Mouse (Mus musculus) stomach, embryonic 16.5 days (tissue): ENCODE measurements around the gene Ceacam15. TPM values are rescaled to one million over a fixed set of nuclear protein-coding genes. Genes with fewer than 3 reads are reported as not detected.
"Not testable (repeated sequence)": the region's sequence is repeated elsewhere in the genome, so short reads cannot be mapped to it uniquely, and the experiment has no call there.

Experiments
- ATAC-seq: fragments of 200-750 bp; cut with Nextera tagmentation; 2 replicates; pipeline ENCODE4 v1.8.0; 2017; ENCODE audit warnings: moderate number of reproducible peaks, moderate TSS enrichment; ENCODE audit not compliant: insufficient read depth, low FRiP score
- H3K27ac ChIP-seq: fragments of 300-500 bp; sonication (generic); 2 replicates; pipeline ENCODE4 v1.5.1; 2014; ENCODE audit warnings: low read length
- H3K27me3 ChIP-seq: fragments of 300-500 bp; sonication (generic); 2 replicates; pipeline ENCODE4 v1.6.1; 2014; ENCODE audit warnings: low read length, control low read depth, mixed read lengths; ENCODE audit not compliant: control insufficient read depth, insufficient read depth
- H3K36me3 ChIP-seq: fragments of 300-500 bp; sonication (generic); 2 replicates; pipeline ENCODE4 v1.6.1; 2014; ENCODE audit warnings: low read length; ENCODE audit not compliant: control insufficient read depth, insufficient read depth
- H3K4me1 ChIP-seq: fragments of 300-500 bp; sonication (generic); 2 replicates; pipeline ENCODE4 v1.6.1; 2014; ENCODE audit warnings: low read length, control low read depth, mixed read lengths; ENCODE audit not compliant: control insufficient read depth, insufficient read depth
- H3K4me2 ChIP-seq: fragments of 300-500 bp; sonication (generic); 2 replicates; pipeline ENCODE4 v1.6.1; 2014; ENCODE audit warnings: low read depth, low read length, mixed read lengths
- H3K4me3 ChIP-seq: fragments of 300-500 bp; sonication (generic); replicated peaks from 2 replicates; pipeline ENCODE4 v1.5.1; 2014; ENCODE audit warnings: mild to moderate bottlenecking, low read length
- H3K9ac ChIP-seq: fragments of 300-500 bp; sonication (generic); 2 replicates; pipeline ENCODE4 v1.6.1; 2014; ENCODE audit warnings: low read length
- H3K9me3 ChIP-seq: fragments of 300-500 bp; sonication (generic); replicated peaks from 2 replicates; pipeline ENCODE4 v1.6.1; 2016; ENCODE audit warnings: low read length, control low read depth; ENCODE audit not compliant: control insufficient read depth
- WGBS: fragments of 180-500 bp; shearing (Covaris S2); extraction: QIAGEN DNeasy Blood & Tissue Kit; methylation state at CpG from one replicate; pipeline ENCODE4 v1.1.7; 2014; 5-methylcytosine and 5-hydroxymethylcytosine counted together
- polyA plus RNA-seq: library from polyadenylated mRNA; unstranded; fragments of >200 nt; fragmentation: Nextera tagmentation; extraction: Ambion mirVana; gene quantifications from 2 replicates; pipeline ENCODE4 v1.2.1, GENCODE M21; 2015

Gene Ceacam15
- polyA plus RNA-seq, 1 experiment from 2014 or later, result not detected

- no peak overlapping the region for H3K4me3 ChIP-seq
- H3K9me3 ChIP-seq, result no peaks in the 10 kb centered on the region
- no peak for ATAC-seq
- 43% methylated on average over 2 of the region's 2 CpGs for WGBS
- H3K36me3 ChIP-seq, result no peaks in the 10 kb centered on the region
- H3K27ac ChIP-seq, result no peak overlapping the region
- no peaks in the 10 kb centered on the region for H3K27me3 ChIP-seq
- H3K4me1 ChIP-seq, result no peaks in the 10 kb centered on the region
- no peak overlapping the region for H3K4me2 ChIP-seq
- H3K9ac ChIP-seq, result no peak overlapping the region
Measured at GRCm38 (mm10) chr7:16699042-16699441, 23.5 kb upstream of the Ceacam15 start.

GRCm38 (mm10) chr7:16695025-16695424 lies 19.5 kb upstream of the Ceacam15 start:
- Histone ChIP-seq H3K27ac (no peak overlapping the region), H3K4me1 (no peaks in the 10 kb centered on the region), H3K9me3 (no peaks in the 10 kb centered on the region), H3K4me3 (no peak overlapping the region), H3K4me2 (no peak overlapping the region), H3K9ac (no peak overlapping the region), H3K36me3 (no peaks in the 10 kb centered on the region), H3K27me3 (no peaks in the 10 kb centered on the region)
- 31% methylated on average over 3 of the region's 3 CpGs for WGBS
- no peak for ATAC-seq

DNA sequence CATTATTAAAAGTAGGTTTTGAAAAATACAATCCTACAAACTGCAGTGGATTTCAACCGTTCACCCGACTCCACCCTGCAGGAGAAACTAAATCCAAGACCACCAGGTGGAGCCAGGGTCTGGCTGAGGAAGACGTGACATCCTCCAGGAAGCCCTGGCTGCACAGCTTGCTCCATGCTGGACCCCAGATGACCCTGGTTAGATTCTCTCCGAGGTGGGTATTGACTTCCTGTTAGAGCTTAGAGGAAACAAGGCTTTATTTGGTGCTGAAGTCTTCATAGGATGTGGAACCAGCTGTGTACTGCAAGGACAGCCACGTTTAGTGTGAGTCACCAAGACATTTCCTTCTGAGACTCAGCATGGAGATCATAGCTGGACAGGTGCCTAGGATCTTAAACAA lies 13.7 kb upstream of the Ceacam15 start:
- no peak overlapping the region for H3K4me2 ChIP-seq
- H3K27ac ChIP-seq, result no peak overlapping the region
- H3K9me3 ChIP-seq, result peaks cover 4% of the 10 kb centered on the region; the same call in 1 of the 2 replicates
- H3K36me3 ChIP-seq, result no peaks in the 10 kb centered on the region
- no peak for ATAC-seq
- no peak overlapping the region for H3K4me3 ChIP-seq
- H3K9ac ChIP-seq, result no peak overlapping the region
- WGBS, result 65% methylated on average over 5 of the region's 5 CpGs
- H3K4me1 ChIP-seq, result no peaks in the 10 kb centered on the region
- H3K27me3 ChIP-seq, result no peaks in the 10 kb centered on the region

DNA sequence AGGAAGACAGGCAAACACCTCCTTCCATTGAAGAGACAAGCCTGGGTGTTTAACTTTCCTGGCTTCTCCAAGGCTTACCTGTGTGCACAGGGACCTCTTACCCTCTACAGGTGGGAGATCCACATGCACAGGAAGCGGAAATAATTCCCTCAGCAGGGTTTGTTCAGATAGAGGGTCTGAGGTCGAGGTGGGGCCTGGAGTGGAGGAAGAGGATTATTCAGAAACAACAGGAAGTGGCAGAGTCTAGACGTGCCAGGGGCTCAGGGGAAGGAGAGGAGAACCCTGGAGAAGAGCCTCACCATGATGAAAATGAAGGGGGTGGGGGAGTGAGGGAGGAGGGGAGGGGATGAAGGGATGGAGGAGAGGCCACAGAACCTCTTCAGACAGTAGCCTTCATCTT lies 4.7 kb upstream of the Ceacam15 start:
- WGBS, result 45% methylated on average over 3 of the region's 3 CpGs
- ATAC-seq, H3K27me3 ChIP-seq: not testable (repeated sequence)

GRCm38 (mm10) chr7:16674699-16675098 lies 806 bp downstream of the Ceacam15 start:
- not testable (repeated sequence) for H3K36me3 ChIP-seq, H3K4me1 ChIP-seq, H3K4me2 ChIP-seq, H3K4me3 ChIP-seq, ATAC-seq, H3K27ac ChIP-seq, H3K9me3 ChIP-seq, H3K27me3 ChIP-seq, H3K9ac ChIP-seq
- WGBS, result 41% methylated on average over 5 of the region's 5 CpGs

More for the DNA sequence above, 4.7 kb upstream of the Ceacam15 start:
- not testable (repeated sequence) for H3K4me3 ChIP-seq, H3K27ac ChIP-seq, H3K9me3 ChIP-seq, H3K9ac ChIP-seq, H3K4me1 ChIP-seq, H3K4me2 ChIP-seq, H3K36me3 ChIP-seq

DNA sequence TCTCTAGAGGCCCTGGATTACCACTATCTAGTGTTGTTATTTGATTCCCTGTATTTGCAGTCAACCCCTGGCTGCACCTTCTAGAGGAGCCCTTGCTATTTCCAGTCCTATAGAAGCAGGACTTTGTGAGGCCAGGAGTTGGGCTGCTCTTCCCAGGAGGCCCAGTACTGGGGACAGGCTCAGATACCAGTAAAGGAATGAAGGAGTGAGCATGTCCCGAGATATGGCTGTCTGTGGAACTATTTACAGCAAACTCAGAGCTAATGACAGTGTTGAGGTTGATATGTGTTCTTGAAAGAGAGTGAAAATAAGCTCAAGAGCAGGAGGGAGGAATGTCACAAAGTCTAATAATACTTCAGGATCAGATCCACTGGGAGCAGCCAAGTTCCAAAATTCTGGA lies 1.7 kb downstream of the Ceacam15 start:
- Histone ChIP-seq H3K27me3 (no peaks in the 10 kb centered on the region), H3K4me3 (no peak overlapping the region), H3K4me2 (no peak overlapping the region), H3K9ac (no peak overlapping the region), H3K9me3 (no peaks in the 10 kb centered on the region), H3K36me3 (no peaks in the 10 kb centered on the region), H3K27ac (no peak overlapping the region), H3K4me1 (no peaks in the 10 kb centered on the region)
- WGBS, result 45% methylated on average over 1 of the region's 1 CpGs
- no peak for ATAC-seq

- not testable (repeated sequence) for H3K27ac ChIP-seq, H3K36me3 ChIP-seq, H3K9ac ChIP-seq, H3K27me3 ChIP-seq, H3K4me2 ChIP-seq, H3K4me1 ChIP-seq, H3K9me3 ChIP-seq, ATAC-seq, H3K4me3 ChIP-seq
- WGBS, result 68% methylated on average over 4 of the region's 5 CpGs
Measured at GRCm38 (mm10) chr7:16668331-16668930, 7.1 kb downstream of the Ceacam15 start.

- H3K4me3 ChIP-seq, result no peak overlapping the region
- no peak for ATAC-seq
- no peaks in the 10 kb centered on the region for H3K4me1 ChIP-seq
- H3K9ac ChIP-seq, result no peak overlapping the region
- no peak overlapping the region for H3K4me2 ChIP-seq
- no peaks in the 10 kb centered on the region for H3K9me3 ChIP-seq
- WGBS, result 72% methylated on average over 12 of the region's 12 CpGs
- no peaks in the 10 kb centered on the region for H3K36me3 ChIP-seq
- no peaks in the 10 kb centered on the region for H3K27me3 ChIP-seq
- H3K27ac ChIP-seq, result no peak overlapping the region
Measured at GRCm38 (mm10) chr7:16644260-16644659, 31.2 kb downstream of the Ceacam15 start.

DNA sequence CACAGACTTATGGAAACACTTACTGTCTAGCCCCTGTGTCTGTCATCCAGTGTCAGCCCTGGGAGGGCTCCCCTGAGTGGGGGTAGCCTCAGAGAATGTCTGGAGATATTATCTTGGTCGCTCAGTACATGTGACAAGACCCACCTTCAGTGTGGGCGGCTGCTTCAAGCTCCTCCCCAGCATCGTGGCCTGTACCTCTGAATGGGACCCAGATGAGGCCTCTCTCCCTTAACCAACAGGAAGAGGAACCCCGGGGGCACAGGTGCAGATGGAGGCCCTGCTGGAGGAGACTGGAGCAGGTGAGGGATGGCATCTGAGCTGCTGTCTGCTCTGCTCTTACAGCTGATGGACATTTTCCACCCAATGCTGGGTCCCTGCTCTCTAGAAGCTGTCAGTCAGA lies 32.4 kb downstream of the Ceacam15 start:
- not testable (repeated sequence) for H3K9ac ChIP-seq, H3K4me2 ChIP-seq, H3K4me3 ChIP-seq, H3K9me3 ChIP-seq, H3K27ac ChIP-seq, H3K27me3 ChIP-seq, H3K36me3 ChIP-seq, ATAC-seq, H3K4me1 ChIP-seq
- WGBS, result 30% methylated on average over 3 of the region's 4 CpGs

GRCm38 (mm10) chr7:16639028-16639427 lies 36.5 kb downstream of the Ceacam15 start:
- WGBS, result 50% methylated on average over 3 of the region's 3 CpGs
- no peak overlapping the region for H3K4me3 ChIP-seq
- H3K4me1 ChIP-seq, result no peaks in the 10 kb centered on the region
- H3K9ac ChIP-seq, result no peak overlapping the region
- no peak for ATAC-seq
- H3K4me2 ChIP-seq, result no peak overlapping the region
- no peak overlapping the region for H3K27ac ChIP-seq
- H3K27me3 ChIP-seq, result no peaks in the 10 kb centered on the region
- no peaks in the 10 kb centered on the region for H3K9me3 ChIP-seq
- no peaks in the 10 kb centered on the region for H3K36me3 ChIP-seq
